Mouse (Mus musculus): ENCODE data around the gene Limd1.

Gene Limd1

GRCm38 (mm10) chr9:123518969-123519894 is 40.7 kb downstream of the Limd1 start:
- no peak for DNase-seq

GRCm38 (mm10) chr9:123520735-123521134 is 42.2 kb downstream of the Limd1 start:
- DNase-seq: no peak

GRCm38 (mm10) chr9:123523676-123524075 is 45.2 kb downstream of the Limd1 start:
- no peak for DNase-seq

GRCm38 (mm10) chr9:123525095-123525494 is 46.6 kb downstream of the Limd1 start:
- peak; percentile 69 for DNase-seq

- DNase-seq: no peak
These were observed 48.0 kb downstream of the Limd1 start for GRCm38 (mm10) chr9:123526502-123526901.

- peak; percentile 65 for DNase-seq
These were observed 49.8 kb downstream of the Limd1 start for GRCm38 (mm10) chr9:123528087-123528925.

- no peak for DNase-seq
These were observed 50.4 kb downstream of the Limd1 start for GRCm38 (mm10) chr9:123528926-123529295.

GRCm38 (mm10) chr9:123529392-123530157 is 51.1 kb downstream of the Limd1 start, which contains the start of gene Sacm1l:
Gene Sacm1l, plus strand, starts transcription at chr9:123529759.
- DNase-seq: peak; percentile 99

GRCm38 (mm10) chr9:123530158-123530475 is 51.6 kb downstream of the Limd1 start:
- DNase-seq: peak; percentile 44

GRCm38 (mm10) chr9:123530566-123531130 is 52.1 kb downstream of the Limd1 start:
- DNase-seq: peak; percentile 67

- no peak for DNase-seq
These were observed 52.7 kb downstream of the Limd1 start for GRCm38 (mm10) chr9:123531234-123531633.

- DNase-seq: no peak
These were observed 58.1 kb downstream of the Limd1 start for GRCm38 (mm10) chr9:123536613-123537012.

- no peak for DNase-seq
These were observed 59.7 kb downstream of the Limd1 start for GRCm38 (mm10) chr9:123538189-123538588.

GRCm38 (mm10) chr9:123539093-123539492 is 60.6 kb downstream of the Limd1 start:
- no peak for DNase-seq

- DNase-seq: peak; percentile 68
These were observed 61.3 kb downstream of the Limd1 start for GRCm38 (mm10) chr9:123539823-123540222.

- DNase-seq: no peak
These were observed 76.1 kb downstream of the Limd1 start for GRCm38 (mm10) chr9:123554599-123554998.

Measured in kidney, adult 9 months (tissue).